Comparison of ENCODE assay signal across 10 mouse cellular contexts in the genomic region with DNA sequence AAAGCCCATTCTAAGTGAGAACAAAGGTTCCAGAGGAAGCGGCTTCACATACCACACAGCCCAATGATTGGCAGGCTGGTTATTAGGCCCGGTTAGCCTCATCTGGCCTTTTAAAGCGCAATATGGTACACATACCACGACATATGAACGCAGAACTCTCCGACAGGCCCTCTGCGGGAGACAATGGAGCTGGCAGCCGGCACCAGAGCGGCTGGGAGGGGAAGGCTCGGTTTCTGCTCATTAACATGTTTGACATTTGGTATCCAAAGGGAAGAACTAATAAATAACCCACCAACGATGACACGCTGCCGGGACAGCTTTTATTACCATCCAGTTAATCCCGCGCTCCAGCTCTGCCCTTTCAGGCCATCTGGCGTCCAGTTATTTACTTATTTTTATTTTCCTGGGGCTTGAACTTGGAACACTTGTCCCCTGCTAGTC.
A peak's percentile ranks its signal among the peaks of the same experiment; 100 is the strongest.
DNase-seq lines count a peak whose midpoint lies in the region; ATAC-seq and TF ChIP-seq lines count a peak whose summit lies in the region.
"Had no signal": no experiment of that assay in that cellular context is flagged by ENCODE, and none has a peak within 500 bp of the region (broad histone marks: within the 10 kb centered on the region; RNA-seq: fewer than 3 reads in every experiment).

No protein-coding gene starts in this region.

- peaks cover 16% of the 10 kb centered on the region for H3K4me1 ChIP-seq in forebrain, embryonic 12.5 days
- H3K4me1 ChIP-seq in kidney, embryonic 16.5 days (ENCODE audit: insufficient read depth, low read length): peaks cover 8% of the 10 kb centered on the region
- peaks cover 4% of the 10 kb centered on the region; the same call in 1 of the 2 replicates for H3K4me1 ChIP-seq in neural tube, embryonic 12.5 days
- H3K4me1 ChIP-seq: liver, embryonic 15.5 days had no signal

- no peaks in the 10 kb centered on the region for H3K27me3 ChIP-seq in forebrain, embryonic 12.5 days
- H3K27me3 ChIP-seq in kidney, embryonic 16.5 days (ENCODE audit: insufficient read depth, low read length): no peaks in the 10 kb centered on the region
- H3K27me3 ChIP-seq in neural tube, embryonic 12.5 days (replicated peaks): no peaks in the 10 kb centered on the region
- H3K27me3 ChIP-seq: liver, embryonic 15.5 days had no signal

- 11% methylated on average over 16 of the region's 16 CpGs for whole genome bisulfite sequencing in forebrain, embryonic 12.5 days
- 29% methylated on average over 16 of the region's 16 CpGs for WGBS in kidney, embryonic 16.5 days
- 11% methylated on average over 16 of the region's 16 CpGs for WGBS in neural tube, embryonic 12.5 days

- TF ChIP-seq CTCF in gastrocnemius, adult 2 months (IDR thresholded peaks at IDR 0.05): no peak

- no peak overlapping the region for H3K4me3 ChIP-seq in forebrain, embryonic 12.5 days (replicated peaks)
- H3K4me3 ChIP-seq in kidney, embryonic 16.5 days (ENCODE audit: low read length): no peak overlapping the region
- no peak overlapping the region for H3K4me3 ChIP-seq in neural tube, embryonic 12.5 days
- H3K4me3 ChIP-seq in gastrocnemius, adult 2 months: no peak overlapping the region
- H3K4me3 ChIP-seq: liver, embryonic 15.5 days had no signal

- H3K4me2 ChIP-seq in forebrain, embryonic 12.5 days: no peak overlapping the region
- H3K4me2 ChIP-seq in kidney, embryonic 16.5 days (replicated peaks; ENCODE audit: low read depth, low read length): 0 out of 2 replicates have a peak overlapping the region, but pooled peaks have one; percentile 4
- peak overlapping the region; percentile 18; the same call in 1 of the 2 replicates for H3K4me2 ChIP-seq in neural tube, embryonic 12.5 days (replicated peaks)
- H3K4me2 ChIP-seq: liver, embryonic 15.5 days had no signal

- peak; percentile 49 to 61 for DNase-seq in layer of hippocampus, postnatal 10 days (ENCODE audit: low spot score in 2 of 2)
- DNase-seq in layer of hippocampus, adult 11-12 months (ENCODE audit: low spot score): no peak
- DNase-seq in right cerebral cortex, postnatal 4 days: no peak
- DNase-seq in urinary bladder, postnatal 14 days (ENCODE audit: low spot score): no peak
- DNase-seq in gastrocnemius, adult 2 months: no peak
- DNase-seq: adrenal gland, postnatal 25 days had no signal

- no peak overlapping the region for H3K9ac ChIP-seq in forebrain, embryonic 12.5 days
- no peak overlapping the region for H3K9ac ChIP-seq in kidney, embryonic 16.5 days (replicated peaks; ENCODE audit: low read length)
- 0 out of 2 replicates have a peak overlapping the region, but pooled peaks have one; percentile 27 for H3K9ac ChIP-seq in neural tube, embryonic 12.5 days
- H3K9ac ChIP-seq: liver, embryonic 15.5 days had no signal

- intact Hi-C loops in gastrocnemius, adult 2 months (cut with DNase I): no loop called here

- H3K36me3 ChIP-seq in forebrain, embryonic 12.5 days (replicated peaks): no peaks in the 10 kb centered on the region
- no peaks in the 10 kb centered on the region for H3K36me3 ChIP-seq in kidney, embryonic 16.5 days (ENCODE audit: insufficient read depth, low read length)
- H3K36me3 ChIP-seq in neural tube, embryonic 12.5 days: no peaks in the 10 kb centered on the region
- H3K36me3 ChIP-seq: liver, embryonic 15.5 days had no signal

- H3K27ac ChIP-seq in forebrain, embryonic 12.5 days: peak overlapping the region; percentile 75
- H3K27ac ChIP-seq in kidney, embryonic 16.5 days (ENCODE audit: low read length): no peak overlapping the region
- H3K27ac ChIP-seq in neural tube, embryonic 12.5 days: no peak overlapping the region
- H3K27ac ChIP-seq in gastrocnemius, adult 2 months: no peak overlapping the region
- H3K27ac ChIP-seq: liver, embryonic 15.5 days had no signal

- 0 out of 2 replicates have a peak, but pooled peaks cover 6% of the 10 kb centered on the region for H3K9me3 ChIP-seq in forebrain, embryonic 12.5 days
- H3K9me3 ChIP-seq in kidney, embryonic 16.5 days (ENCODE audit: low read length): no peaks in the 10 kb centered on the region
- no peaks in the 10 kb centered on the region for H3K9me3 ChIP-seq in neural tube, embryonic 12.5 days
- H3K9me3 ChIP-seq: liver, embryonic 15.5 days had no signal

- peak; percentile 89 for ATAC-seq in forebrain, embryonic 12.5 days (ENCODE audit: low FRiP score)
- ATAC-seq in kidney, embryonic 16.5 days (ENCODE audit: low FRiP score, low TSS enrichment): peak; percentile 57; the same call in 1 of the 2 replicates
- ATAC-seq in neural tube, embryonic 12.5 days (ENCODE audit: low FRiP score, low read depth): peak; percentile 86

Comparison
In these comparisons a context has a peak if more than half of its experiments do, and no peak if none do; other contexts are left out.
1. DNase-seq: peak in layer of hippocampus, postnatal 10 days (2 of 2); none in layer of hippocampus, adult 11-12 months (single experiment), right cerebral cortex, postnatal 4 days (single experiment), urinary bladder, postnatal 14 days (single experiment) and gastrocnemius, adult 2 months (single experiment).
2. Peak in every context shown above with its lines, with median percentiles within 50 percentile points of each other: ATAC-seq.